Comparison of ENCODE assay signal across 8 mouse cellular contexts in genomic region chr9:106288864-106289263, GRCm38 (mm10). TPM values are rescaled to one million over a fixed set of nuclear protein-coding genes. Genes with fewer than 3 reads are reported as not detected.
DNase-seq lines count a peak whose midpoint lies in the region; ATAC-seq and TF ChIP-seq lines count a peak whose summit lies in the region.

No protein-coding gene starts in this region.

- 31% methylated on average over 3 of the region's 3 CpGs for WGBS in forebrain, embryonic 10.5 days
- WGBS in liver, postnatal 0 days (ENCODE audit: insufficient replicate concordance) = 37% methylated on average over 3 of the region's 3 CpGs
- 26% methylated on average over 3 of the region's 3 CpGs for WGBS in olfactory bulb, adult 2 months

- TF ChIP-seq CTCF in E14TG2a.4 (conservative IDR thresholded peaks at IDR 0.05; ENCODE audit: low read length) = peak; percentile 31; the same call in 1 of the 2 replicates
- TF ChIP-seq CTCF in liver, postnatal 0 days (IDR thresholded peaks at IDR 0.05; ENCODE audit: low read depth) = peak; percentile 93
- TF ChIP-seq CTCF in olfactory bulb, adult 2 months (IDR thresholded peaks at IDR 0.05; ENCODE audit: insufficient read depth, low read depth, low read length) = peak; percentile 54; the same call in 1 of the 2 replicates

- TF ChIP-seq POLR2A in olfactory bulb, adult 2 months (IDR thresholded peaks at IDR 0.05; ENCODE audit: insufficient read depth, low read depth, low read length) = no peak

- H3K9ac ChIP-seq in liver, postnatal 0 days (replicated peaks) = no peak overlapping the region

- intact Hi-C loops in heart, postnatal 14 days (cut with DNase I) = loop anchor here (1.0 to 2.0 kb wide), 4 partner anchors 18 to 188 kb away; partner anchors contain the start of genes Dusp7 and Parp3

- H3K9me3 ChIP-seq in E14TG2a.4 (ENCODE audit: low read length) = no peaks in the 10 kb centered on the region
- H3K9me3 ChIP-seq in forebrain, embryonic 10.5 days = no peaks in the 10 kb centered on the region
- no peaks in the 10 kb centered on the region for H3K9me3 ChIP-seq in liver, postnatal 0 days (ENCODE audit: low read length)

- H3K4me1 ChIP-seq in E14TG2a.4 (replicated peaks; ENCODE audit: low read depth, low read length) = peaks cover 15% of the 10 kb centered on the region
- no peaks in the 10 kb centered on the region for H3K4me1 ChIP-seq in forebrain, embryonic 10.5 days
- H3K4me1 ChIP-seq in liver, postnatal 0 days (ENCODE audit: insufficient read depth) = no peaks in the 10 kb centered on the region
- peaks cover 3% of the 10 kb centered on the region; the same call in 1 of the 2 replicates for H3K4me1 ChIP-seq in olfactory bulb, adult 2 months (ENCODE audit: control insufficient read depth, insufficient read depth, low read length)

- no peak overlapping the region for H3K4me3 ChIP-seq in E14TG2a.4 (replicated peaks; ENCODE audit: low read length)
- no peak overlapping the region for H3K4me3 ChIP-seq in forebrain, embryonic 10.5 days
- H3K4me3 ChIP-seq in liver, postnatal 0 days (ENCODE audit: low read depth, low read length) = no peak overlapping the region
- H3K4me3 ChIP-seq in olfactory bulb, adult 2 months (ENCODE audit: insufficient read depth, low read depth, low read length) = no peak overlapping the region

- peaks cover 82% of the 10 kb centered on the region for H3K36me3 ChIP-seq in E14TG2a.4 (ENCODE audit: insufficient read depth, low read length)
- peaks cover 74% of the 10 kb centered on the region for H3K36me3 ChIP-seq in forebrain, embryonic 10.5 days (replicated peaks)
- H3K36me3 ChIP-seq in liver, postnatal 0 days (replicated peaks; ENCODE audit: insufficient read depth, low read length) = peaks cover 23% of the 10 kb centered on the region

- TF ChIP-seq EP300 in liver, postnatal 0 days (IDR thresholded peaks at IDR 0.05; ENCODE audit: low read depth) = no peak

- H3K27ac ChIP-seq in forebrain, embryonic 10.5 days = no peak overlapping the region
- no peak overlapping the region for H3K27ac ChIP-seq in liver, postnatal 0 days (ENCODE audit: low read depth)
- no peak overlapping the region for H3K27ac ChIP-seq in olfactory bulb, adult 2 months (ENCODE audit: insufficient read depth, low read depth, low read length)

- no peak overlapping the region for H3K4me2 ChIP-seq in liver, postnatal 0 days (ENCODE audit: low read depth, low read length)

- ATAC-seq in liver, postnatal 0 days = peak; percentile 60

- peak; percentile 28 for DNase-seq in c-Kit-positive CD71-positive TER-119-negative erythroid progenitor cells, embryonic 14.5 days (ENCODE audit: low read depth)
- DNase-seq in forebrain, embryonic 10.5 days (ENCODE audit: extremely low spot score, low spot score) = peak; percentile 58
- peak; percentile 81 to 88 for DNase-seq in heart, postnatal 14 days
- DNase-seq in kidney, postnatal 36 days = peak; percentile 87 to 94
- DNase-seq in liver, postnatal 0 days = peak; percentile 80
- peak; percentile 68 for DNase-seq in thymus, postnatal 0 days (ENCODE audit: low spot score)

- H3K27me3 ChIP-seq in E14TG2a.4 (ENCODE audit: insufficient read depth, low read length) = no peaks in the 10 kb centered on the region
- no peaks in the 10 kb centered on the region for H3K27me3 ChIP-seq in forebrain, embryonic 10.5 days (ENCODE audit: poor library complexity, severe bottlenecking)
- H3K27me3 ChIP-seq in liver, postnatal 0 days (ENCODE audit: insufficient read depth, low read length) = no peaks in the 10 kb centered on the region

RNA-seq across cellular contexts. Expression of gene Poc1a, which starts 8.0 kb away (rescaled TPM):
- 42.7 and 46.4 TPM in 2 replicates for polyA plus RNA-seq in forebrain, embryonic 10.5 days (2016; fragmentation: Nextera tagmentation; extraction: Ambion mirVana)
- total RNA-seq in heart, postnatal 14 days (2021) = 1 to 10 TPM; 4.3 to 4.8 TPM
- polyA plus RNA-seq in liver, postnatal 0 days (2015; fragmentation: Nextera tagmentation; extraction: Ambion mirVana) = 13.0 and 14.5 TPM in 2 replicates
- not detected in 2 replicates for polyA plus RNA-seq in olfactory bulb, adult 2 months (2012; ENCODE audit: insufficient read depth, insufficient read length, low replicate concordance, missing spikeins)
- polyA plus RNA-seq in thymus, postnatal 0 days (2015; fragmentation: Nextera tagmentation; extraction: Ambion mirVana) = 35.6 and 37.2 TPM in 2 replicates

RNA-seq across cellular contexts. Expression of gene Alas1, which starts 40.4 kb away (rescaled TPM):
- 74.2 and 75.2 TPM in 2 replicates for polyA plus RNA-seq in forebrain, embryonic 10.5 days (2016; fragmentation: Nextera tagmentation; extraction: Ambion mirVana)
- total RNA-seq in heart, postnatal 14 days (2021) = 100 to 1,000 TPM; 562 to 652 TPM
- polyA plus RNA-seq in liver, postnatal 0 days (2015; fragmentation: Nextera tagmentation; extraction: Ambion mirVana) = 131 and 146 TPM in 2 replicates
- polyA plus RNA-seq in olfactory bulb, adult 2 months (2012; ENCODE audit: insufficient read depth, insufficient read length, low replicate concordance, missing spikeins) = not detected in 2 replicates
- polyA plus RNA-seq in thymus, postnatal 0 days (2015; fragmentation: Nextera tagmentation; extraction: Ambion mirVana) = 80.1 and 93.8 TPM in 2 replicates

Comparison
In these comparisons a context has a peak if more than half of its experiments do, and no peak if none do; other contexts are left out.
1. CTCF ChIP-seq: peak in every context shown above with its lines; median percentile 93 in liver, postnatal 0 days; 54 in olfactory bulb, adult 2 months; 31 in E14TG2a.4.
2. DNase-seq: peak in every context shown above with its lines; median percentile 90 in kidney, postnatal 36 days; 84 in heart, postnatal 14 days; 80 in liver, postnatal 0 days; 68 in thymus, postnatal 0 days; 58 in forebrain, embryonic 10.5 days; 28 in c-Kit-positive CD71-positive TER-119-negative erythroid progenitor cells, embryonic 14.5 days.
3. RNA of gene Poc1a, which starts 8.0 kb away (polyA plus RNA-seq): 42.7 to 46.4 TPM in forebrain, embryonic 10.5 days, 35.6 to 37.2 TPM in thymus, postnatal 0 days and 13.0 to 14.5 TPM in liver, postnatal 0 days; not detected in olfactory bulb, adult 2 months; every median in the first group is over 10 times any median in the second.